Mouse (Mus musculus) G1E (cell line): Measurements from ENCODE around the gene Cers2. TPM values are rescaled to one million over a fixed set of nuclear protein-coding genes. Genes with fewer than 3 reads are reported as not detected.

Source experiments
- ATAC-seq: 2 replicates; pipeline ENCODE4 v1.8.0; 2016; ENCODE audit warnings: mild to moderate bottlenecking; ENCODE audit not compliant: insufficient number of reproducible peaks, poor library complexity, low FRiP score, severe bottlenecking; ENCODE audit errors: extremely low read depth
- DNase-seq: peaks from one replicate; pipeline ENCODE4 v3.0.0; 2012; ENCODE audit warnings: low spot score
- H3K27me3 ChIP-seq: 2 replicates; pipeline ENCODE4 v1.6.1; 2012; ENCODE audit warnings: mild to moderate bottlenecking, low read length, inconsistent platforms; ENCODE audit not compliant: insufficient read depth
- H3K36me3 ChIP-seq: replicated peaks from 2 replicates; pipeline ENCODE3; 2012; ENCODE audit warnings: mild to moderate bottlenecking, inconsistent platforms
- H3K4me1 ChIP-seq: 2 replicates; pipeline ENCODE4 v1.6.1; 2012; ENCODE audit warnings: low read depth, low read length, inconsistent platforms, mixed read lengths; ENCODE audit not compliant: insufficient read depth
- H3K4me3 ChIP-seq: 2 replicates; pipeline ENCODE4 v1.5.1; 2012; ENCODE audit warnings: low read depth, mild to moderate bottlenecking, inconsistent platforms, low read length, moderate library complexity, mixed read lengths
- H3K9me3 ChIP-seq: replicated peaks from 2 replicates; pipeline ENCODE4 v1.6.1; 2012; ENCODE audit warnings: inconsistent platforms
- CTCF ChIP-seq: IDR thresholded peaks from 2 replicates; pipeline ENCODE4 v1.5.1; 2012; ENCODE audit warnings: low read depth, low read length, inconsistent platforms, mixed read lengths
- GATA1 ChIP-seq: IDR thresholded peaks from 2 replicates; pipeline ENCODE4 v1.6.1; 2012; ENCODE audit warnings: borderline replicate concordance, low read length, inconsistent platforms, mixed read lengths
- GATA2 ChIP-seq: IDR thresholded peaks from 2 replicates; pipeline ENCODE4 v1.6.1; 2012; ENCODE audit warnings: low read depth, low read length, inconsistent platforms, borderline replicate concordance
- POLR2AphosphoS5 ChIP-seq: IDR thresholded peaks from 2 replicates; pipeline ENCODE4 v1.6.1; 2012; ENCODE audit warnings: low read depth, low read length, inconsistent platforms; ENCODE audit not compliant: insufficient replicate concordance
- TAL1 ChIP-seq: conservative IDR thresholded peaks from 2 replicates; pipeline ENCODE4 v1.6.1; 2012; ENCODE audit warnings: low read depth, low read length, inconsistent platforms, mixed read lengths
- polyA plus RNA-seq: library from polyadenylated mRNA; stranded (reverse); fragments of >175 nt; gene quantifications from 2 replicates; pipeline ENCODE4 v1.2.3, GENCODE M21; 2012
- total RNA-seq, 2 experiments: library from RNA; stranded (forward) in 1 of 2; stranded (reverse) in 1 of 2; fragments of 200-1000 nt in 1 of 2; fragments of >200 nt in 1 of 2; fragmentation: Nextera tagmentation in 1 of 2; gene quantifications; 2 replicates each; pipeline ENCODE4 v1.2.3; 2014 to 2017

Cers2 gene
- total and polyA plus RNA-seq, 3 experiments = 197 to 654 (median 285) TPM

DNA sequence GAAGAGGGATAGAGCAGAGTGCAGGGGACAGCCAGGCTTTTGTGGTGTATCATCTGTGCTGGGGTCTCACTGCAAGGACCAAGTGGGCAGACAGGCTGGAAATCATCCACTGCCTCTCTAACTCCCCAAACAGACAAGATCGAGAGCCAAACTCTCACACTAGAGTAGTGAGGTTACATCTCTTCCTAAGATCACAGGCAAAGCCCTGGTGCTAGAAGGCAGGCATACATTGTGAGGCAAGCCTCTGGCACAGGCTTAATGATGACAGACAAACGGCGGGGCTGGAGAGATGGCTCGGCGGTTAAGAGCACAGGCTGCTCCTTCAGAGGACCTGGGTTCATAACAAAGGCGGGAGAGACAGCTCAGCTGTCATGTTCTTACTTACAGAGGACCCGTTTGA lies 1.1 kb upstream of the Cers2 start:
- H3K36me3 ChIP-seq = peaks cover 31% of the 10 kb centered on the region
- H3K4me3 ChIP-seq = peak overlapping the region; percentile 79
- peaks cover 70% of the 10 kb centered on the region for H3K4me1 ChIP-seq
- DNase-seq = no peak
- no peak for ATAC-seq
- no peaks in the 10 kb centered on the region for H3K27me3 ChIP-seq
- no peak for TF ChIP-seq CTCF
- TF ChIP-seq GATA1 = no peak
- no peak for TF ChIP-seq TAL1
- no peak; the same call in 1 of the 2 replicates for TF ChIP-seq POLR2AphosphoS5
- TF ChIP-seq GATA2 = no peak
- H3K9me3 ChIP-seq = no peaks in the 10 kb centered on the region

DNA sequence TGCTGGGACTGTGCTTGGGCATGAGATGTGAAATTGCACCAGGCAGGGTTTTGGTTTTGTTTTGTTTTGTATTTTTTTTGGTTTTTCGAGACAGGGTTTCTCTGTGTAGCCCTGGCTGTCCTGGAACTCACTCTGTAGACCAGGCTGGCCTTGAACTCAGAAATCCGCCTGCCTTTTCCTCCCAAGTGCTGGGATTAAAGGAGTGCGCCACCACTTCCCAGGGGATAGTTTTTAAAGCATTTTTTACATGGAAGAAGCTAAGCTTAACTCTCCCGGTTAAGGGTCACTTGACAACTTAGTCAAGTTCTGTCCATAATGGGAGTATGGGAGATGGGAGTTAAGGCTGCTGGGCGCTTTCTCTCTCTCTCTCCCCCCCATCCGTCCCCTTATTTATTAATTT lies 516 bp upstream of the Cers2 start:
- Histone ChIP-seq H3K4me1 (peaks cover 72% of the 10 kb centered on the region), H3K9me3 (no peaks in the 10 kb centered on the region), H3K4me3 (peak overlapping the region; percentile 79), H3K27me3 (no peaks in the 10 kb centered on the region), H3K36me3 (peaks cover 33% of the 10 kb centered on the region)
- TF ChIP-seq TAL1 = no peak
- no peak for TF ChIP-seq GATA1
- TF ChIP-seq GATA2 = no peak
- TF ChIP-seq POLR2AphosphoS5 = no peak
- TF ChIP-seq CTCF = no peak
- no peak for DNase-seq
- ATAC-seq = no peak

DNA sequence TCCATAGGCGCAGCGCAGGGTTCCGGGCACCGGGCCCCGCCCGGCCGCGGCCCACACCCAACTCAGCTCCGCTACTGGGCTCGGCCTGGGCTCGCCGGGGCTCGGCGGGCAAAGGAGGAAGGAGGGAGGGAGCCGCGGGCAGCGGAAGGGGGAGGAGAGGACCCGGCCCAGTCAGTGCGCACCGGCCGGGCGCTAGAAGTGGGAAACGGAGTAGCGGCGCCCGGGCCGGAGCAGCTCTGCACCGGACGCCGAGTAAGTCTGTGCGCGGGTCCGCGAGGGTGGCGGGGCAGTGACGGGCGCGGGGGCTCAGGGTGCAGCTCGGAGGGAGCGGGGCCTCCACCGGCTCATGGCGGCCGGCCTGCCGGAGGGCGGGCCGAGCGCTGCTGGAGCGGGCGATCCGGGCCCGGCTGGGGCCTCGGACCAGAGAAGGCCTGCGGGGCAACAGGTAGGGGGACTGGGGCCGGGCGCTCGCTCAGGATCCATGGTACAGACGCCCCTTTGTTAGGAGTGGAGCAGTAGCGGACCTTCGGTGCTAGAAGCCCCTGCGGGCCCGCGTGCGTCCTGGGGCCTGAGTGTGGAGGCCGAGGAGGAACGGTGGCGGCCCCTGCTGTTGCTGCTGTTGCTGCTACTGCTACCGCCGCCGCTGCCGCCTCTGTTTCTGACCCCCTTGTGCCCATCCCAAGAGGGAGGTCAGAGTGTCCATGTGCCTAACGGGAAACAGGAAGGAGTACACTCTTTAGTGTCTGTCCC lies 678 bp downstream of the Cers2 start:
- DNase-seq = peak; percentile 95
- Histone ChIP-seq H3K4me1 (peaks cover 75% of the 10 kb centered on the region), H3K9me3 (no peaks in the 10 kb centered on the region), H3K36me3 (peaks cover 41% of the 10 kb centered on the region), H3K4me3 (peak overlapping the region; percentile 79), H3K27me3 (no peaks in the 10 kb centered on the region)
- TF ChIP-seq GATA2 (no peak), GATA1 (no peak), CTCF (no peak), TAL1 (no peak), POLR2AphosphoS5 (no peak)
- 0 out of 2 replicates have a peak, but pooled peaks have one; percentile 18 for ATAC-seq

DNA sequence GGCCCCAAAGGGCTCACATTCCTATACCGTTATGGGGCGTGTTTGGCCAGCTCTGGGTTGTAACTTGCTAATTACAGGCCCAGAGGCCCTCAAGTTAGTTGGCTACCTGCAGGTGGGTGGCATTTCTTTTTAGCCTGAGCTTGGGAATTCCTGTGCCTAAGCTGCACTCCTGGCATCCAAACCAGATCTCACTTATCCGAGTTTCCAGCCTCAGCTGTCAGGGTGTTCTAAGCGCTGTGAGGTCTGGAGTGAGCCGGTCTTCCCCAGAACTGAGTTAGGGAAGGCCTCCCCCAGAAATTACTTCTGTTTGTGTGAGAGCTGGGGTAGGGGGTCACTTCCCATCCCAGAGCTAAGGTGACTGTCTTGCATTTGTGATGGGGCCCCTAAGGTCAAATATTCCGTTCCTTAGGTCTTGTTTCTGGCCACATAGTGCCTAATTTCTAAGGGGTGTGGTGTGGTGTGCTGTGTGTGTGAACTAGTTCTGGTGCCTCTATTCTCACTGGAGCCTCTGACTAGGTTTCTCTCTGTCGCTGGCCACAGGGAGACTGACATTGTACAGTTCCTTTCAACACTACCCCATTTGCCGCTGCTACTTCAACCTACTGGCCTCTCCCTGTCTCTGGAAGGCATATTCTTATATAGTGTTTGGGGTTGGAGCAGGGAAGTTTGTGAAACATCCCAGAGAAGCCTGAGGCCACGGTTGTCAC lies 1.4 kb downstream of the Cers2 start:
- peaks cover 75% of the 10 kb centered on the region for H3K4me1 ChIP-seq
- H3K9me3 ChIP-seq = no peaks in the 10 kb centered on the region
- no peak for ATAC-seq
- H3K36me3 ChIP-seq = peaks cover 48% of the 10 kb centered on the region
- TF ChIP-seq GATA1 = no peak
- no peak for TF ChIP-seq CTCF
- no peak for TF ChIP-seq TAL1
- no peaks in the 10 kb centered on the region for H3K27me3 ChIP-seq
- peak overlapping the region; percentile 79 for H3K4me3 ChIP-seq
- DNase-seq = peak; percentile 38

DNA sequence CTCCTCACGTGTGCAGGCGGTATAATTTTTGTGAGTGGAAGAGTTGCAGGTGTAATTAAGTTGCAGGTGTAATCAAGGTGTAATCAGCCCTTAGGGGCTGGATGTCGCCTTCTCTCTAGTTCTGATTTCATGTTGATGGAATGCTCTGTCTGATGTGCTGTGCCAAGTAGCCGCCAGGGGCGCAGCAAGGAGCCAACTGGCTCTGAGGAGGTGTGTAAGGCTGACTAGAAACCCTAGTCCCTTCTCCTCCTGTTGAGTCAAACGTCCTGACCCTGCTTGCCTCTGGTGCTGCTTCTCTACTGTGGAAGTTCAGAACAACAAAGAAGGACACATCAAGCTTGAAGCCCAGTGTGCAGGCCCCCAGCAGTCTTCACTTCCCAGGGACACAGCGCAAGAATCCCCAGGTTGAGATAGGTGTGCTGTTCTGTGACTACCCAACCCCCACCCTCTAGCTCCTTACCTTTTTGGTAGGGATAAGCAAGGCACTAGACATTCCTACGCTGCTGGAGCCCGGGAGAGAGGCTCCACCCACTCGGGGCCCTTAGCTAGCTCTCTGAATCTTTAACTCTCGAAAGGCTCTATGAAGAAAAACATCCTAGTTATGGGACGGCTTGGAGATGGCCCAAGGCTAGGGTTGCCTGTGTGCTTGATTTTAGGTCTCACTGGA lies 3.0 kb downstream of the Cers2 start:
- Histone ChIP-seq H3K4me1 (peaks cover 77% of the 10 kb centered on the region), H3K9me3 (no peaks in the 10 kb centered on the region), H3K27me3 (no peaks in the 10 kb centered on the region), H3K4me3 (peak overlapping the region; percentile 66), H3K36me3 (peaks cover 61% of the 10 kb centered on the region)
- DNase-seq (peak; percentile 69), ATAC-seq (no peak)
- TF ChIP-seq CTCF (peak; percentile 95), GATA1 (no peak)

DNA sequence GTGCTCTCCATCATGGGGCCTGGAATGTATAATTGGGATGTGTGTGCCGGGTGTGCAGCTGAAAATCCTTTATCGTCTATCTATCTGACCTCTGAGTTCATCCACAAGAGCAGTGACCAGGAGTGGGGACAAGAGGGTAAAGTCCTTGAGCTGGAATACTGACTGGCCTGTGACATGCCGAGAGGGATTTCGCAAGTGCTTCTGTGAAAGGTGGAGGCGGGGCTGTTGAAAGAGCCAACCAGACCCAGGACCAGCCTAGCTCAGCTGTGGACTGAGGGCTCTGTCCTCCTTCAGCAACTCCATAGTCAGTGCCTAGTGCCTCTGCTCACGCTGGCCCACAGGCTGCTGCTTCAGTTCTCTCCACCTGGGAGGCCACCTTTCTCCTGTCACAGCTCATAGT lies 4.0 kb downstream of the Cers2 start:
- DNase-seq = peak; percentile 46
- H3K27me3 ChIP-seq = no peaks in the 10 kb centered on the region
- H3K36me3 ChIP-seq = peaks cover 69% of the 10 kb centered on the region
- H3K4me3 ChIP-seq = peak overlapping the region; percentile 68; the same call in 1 of the 2 replicates
- H3K9me3 ChIP-seq = no peaks in the 10 kb centered on the region
- TF ChIP-seq POLR2AphosphoS5 (0 out of 2 replicates have a peak, but pooled peaks have one; percentile 63), TAL1 (no peak)
- ATAC-seq = peak; percentile 26; the same call in 1 of the 2 replicates
- H3K4me1 ChIP-seq = peaks cover 78% of the 10 kb centered on the region
